Mouse (Mus musculus): ENCODE measurements at regions not wholly inside any gene's neighbourhood (a gene's known extent, or its start where the extent isn't known, plus 50 kb on each side); places are given as distances from the start of the nearest gene placed in this dataset.

GRCm38 (mm10) chr4:47653143-47653542 is 178.7 kb downstream of the Sec61b start:
- no peak overlapping the region for H3K27ac ChIP-seq (ENCODE audit: insufficient read depth, low read length)
- no peak overlapping the region for H3K4me3 ChIP-seq (ENCODE audit: insufficient read depth, low read length)
- H3K4me1 ChIP-seq (ENCODE audit: control insufficient read depth, insufficient read depth, low read length): no peaks in the 10 kb centered on the region
- TF ChIP-seq CTCF (IDR thresholded peaks at IDR 0.05; ENCODE audit: borderline replicate concordance, insufficient read depth, low read length) (no peak), POLR2A (IDR thresholded peaks at IDR 0.05; ENCODE audit: low read depth, low read length) (no peak)

- H3K4me3 ChIP-seq (ENCODE audit: insufficient read depth, low read length): no peak overlapping the region
- H3K4me1 ChIP-seq (ENCODE audit: control insufficient read depth, insufficient read depth, low read length): peaks cover 3% of the 10 kb centered on the region; the same call in 1 of the 2 replicates
- TF ChIP-seq CTCF (IDR thresholded peaks at IDR 0.05; ENCODE audit: borderline replicate concordance, insufficient read depth, low read length): no peak
- no peak for TF ChIP-seq POLR2A (IDR thresholded peaks at IDR 0.05; ENCODE audit: low read depth, low read length)
- no peak overlapping the region for H3K27ac ChIP-seq (ENCODE audit: insufficient read depth, low read length)
These were observed 195.1 kb downstream of the Sec61b start for GRCm38 (mm10) chr4:47669519-47669918.

GRCm38 (mm10) chr4:47670476-47670875 is 196.0 kb downstream of the Sec61b start:
- TF ChIP-seq CTCF (IDR thresholded peaks at IDR 0.05; ENCODE audit: borderline replicate concordance, insufficient read depth, low read length) (no peak), POLR2A (IDR thresholded peaks at IDR 0.05; ENCODE audit: low read depth, low read length) (no peak)
- H3K4me1 ChIP-seq (ENCODE audit: control insufficient read depth, insufficient read depth, low read length): peaks cover 3% of the 10 kb centered on the region; the same call in 1 of the 2 replicates

GRCm38 (mm10) chr4:47671362-47671761 is 196.9 kb downstream of the Sec61b start:
- Histone ChIP-seq H3K4me1 (ENCODE audit: control insufficient read depth, insufficient read depth, low read length) (peaks cover 3% of the 10 kb centered on the region; the same call in 1 of the 2 replicates), H3K4me3 (ENCODE audit: insufficient read depth, low read length) (no peak overlapping the region), H3K27ac (ENCODE audit: insufficient read depth, low read length) (no peak overlapping the region)
- TF ChIP-seq CTCF (IDR thresholded peaks at IDR 0.05; ENCODE audit: borderline replicate concordance, insufficient read depth, low read length): no peak
- no peak for TF ChIP-seq POLR2A (IDR thresholded peaks at IDR 0.05; ENCODE audit: low read depth, low read length)

More at GRCm38 (mm10) chr4:47670476-47670875, 196.0 kb downstream of the Sec61b start:
- Histone ChIP-seq H3K4me3 (ENCODE audit: insufficient read depth, low read length) (no peak overlapping the region), H3K27ac (ENCODE audit: insufficient read depth, low read length) (no peak overlapping the region)

- Histone ChIP-seq H3K4me1 (ENCODE audit: control insufficient read depth, insufficient read depth, low read length) (no peaks in the 10 kb centered on the region), H3K4me3 (ENCODE audit: insufficient read depth, low read length) (no peak overlapping the region), H3K27ac (ENCODE audit: insufficient read depth, low read length) (no peak overlapping the region)
- TF ChIP-seq CTCF (IDR thresholded peaks at IDR 0.05; ENCODE audit: borderline replicate concordance, insufficient read depth, low read length) (no peak), POLR2A (IDR thresholded peaks at IDR 0.05; ENCODE audit: low read depth, low read length) (no peak)
These were observed 206.7 kb downstream of the Sec61b start for GRCm38 (mm10) chr4:47681141-47681540.

- no peak overlapping the region for H3K27ac ChIP-seq (ENCODE audit: insufficient read depth, low read length)
- H3K4me3 ChIP-seq (ENCODE audit: insufficient read depth, low read length): no peak overlapping the region
- TF ChIP-seq POLR2A (IDR thresholded peaks at IDR 0.05; ENCODE audit: low read depth, low read length) (no peak), CTCF (IDR thresholded peaks at IDR 0.05; ENCODE audit: borderline replicate concordance, insufficient read depth, low read length) (no peak)
- no peaks in the 10 kb centered on the region for H3K4me1 ChIP-seq (ENCODE audit: control insufficient read depth, insufficient read depth, low read length)
These were observed 216.7 kb downstream of the Sec61b start for GRCm38 (mm10) chr4:47691207-47691606.

GRCm38 (mm10) chr4:47692654-47693053 is 218.2 kb downstream of the Sec61b start:
- TF ChIP-seq POLR2A (IDR thresholded peaks at IDR 0.05; ENCODE audit: low read depth, low read length) (no peak), CTCF (IDR thresholded peaks at IDR 0.05; ENCODE audit: borderline replicate concordance, insufficient read depth, low read length) (no peak)
- Histone ChIP-seq H3K4me1 (ENCODE audit: control insufficient read depth, insufficient read depth, low read length) (no peaks in the 10 kb centered on the region), H3K27ac (ENCODE audit: insufficient read depth, low read length) (no peak overlapping the region), H3K4me3 (ENCODE audit: insufficient read depth, low read length) (no peak overlapping the region)

GRCm38 (mm10) chr4:47693221-47693620 is 218.8 kb downstream of the Sec61b start:
- H3K4me3 ChIP-seq (ENCODE audit: insufficient read depth, low read length): no peak overlapping the region
- TF ChIP-seq CTCF (IDR thresholded peaks at IDR 0.05; ENCODE audit: borderline replicate concordance, insufficient read depth, low read length) (no peak), POLR2A (IDR thresholded peaks at IDR 0.05; ENCODE audit: low read depth, low read length) (no peak)
- no peak overlapping the region for H3K27ac ChIP-seq (ENCODE audit: insufficient read depth, low read length)
- no peaks in the 10 kb centered on the region for H3K4me1 ChIP-seq (ENCODE audit: control insufficient read depth, insufficient read depth, low read length)

GRCm38 (mm10) chr4:47697071-47697470 is 222.6 kb downstream of the Sec61b start:
- Histone ChIP-seq H3K27ac (ENCODE audit: insufficient read depth, low read length) (no peak overlapping the region), H3K4me3 (ENCODE audit: insufficient read depth, low read length) (no peak overlapping the region), H3K4me1 (ENCODE audit: control insufficient read depth, insufficient read depth, low read length) (no peaks in the 10 kb centered on the region)
- no peak for TF ChIP-seq POLR2A (IDR thresholded peaks at IDR 0.05; ENCODE audit: low read depth, low read length)
- TF ChIP-seq CTCF (IDR thresholded peaks at IDR 0.05; ENCODE audit: borderline replicate concordance, insufficient read depth, low read length): no peak

- Histone ChIP-seq H3K27ac (ENCODE audit: insufficient read depth, low read length) (no peak overlapping the region), H3K4me3 (ENCODE audit: insufficient read depth, low read length) (no peak overlapping the region)
These were observed 224.1 kb downstream of the Sec61b start for GRCm38 (mm10) chr4:47698514-47698913.

GRCm38 (mm10) chr4:47698926-47699325 is 224.5 kb downstream of the Sec61b start:
- no peaks in the 10 kb centered on the region for H3K4me1 ChIP-seq (ENCODE audit: control insufficient read depth, insufficient read depth, low read length)
- no peak overlapping the region for H3K4me3 ChIP-seq (ENCODE audit: insufficient read depth, low read length)
- H3K27ac ChIP-seq (ENCODE audit: insufficient read depth, low read length): no peak overlapping the region
- TF ChIP-seq POLR2A (IDR thresholded peaks at IDR 0.05; ENCODE audit: low read depth, low read length): no peak
- no peak for TF ChIP-seq CTCF (IDR thresholded peaks at IDR 0.05; ENCODE audit: borderline replicate concordance, insufficient read depth, low read length)

More at GRCm38 (mm10) chr4:47698514-47698913, 224.1 kb downstream of the Sec61b start:
- no peak for TF ChIP-seq CTCF (IDR thresholded peaks at IDR 0.05; ENCODE audit: borderline replicate concordance, insufficient read depth, low read length)
- no peak for TF ChIP-seq POLR2A (IDR thresholded peaks at IDR 0.05; ENCODE audit: low read depth, low read length)
- H3K4me1 ChIP-seq (ENCODE audit: control insufficient read depth, insufficient read depth, low read length): no peaks in the 10 kb centered on the region

Data from embryonic fibroblast, embryonic 13.5 days (primary cell).